ENCODE assay signal across 34 mouse cellular contexts in genomic region chr13:25310068-25310467, GRCm38 (mm10). TPM values are rescaled to one million over a fixed set of nuclear protein-coding genes. Genes with fewer than 3 reads are reported as not detected.
A peak's percentile ranks its signal among the peaks of the same experiment; 100 is the strongest.
DNase-seq lines count a peak whose midpoint lies in the region; ATAC-seq and TF ChIP-seq lines count a peak whose summit lies in the region.
"Had no signal": no experiment of that assay in that cellular context is flagged by ENCODE, and none has a peak within 500 bp of the region (broad histone marks: within the 10 kb centered on the region; RNA-seq: fewer than 3 reads in every experiment).

No protein-coding gene starts in this region.

- peak; percentile 67 for ATAC-seq in Patski
- ATAC-seq in intestine, embryonic 15.5 days: no peak
- ATAC-seq: CD4-positive, CD25-positive, alpha-beta regulatory T cell, adult 4 months; forebrain, embryonic 13.5 days; forebrain, embryonic 16.5 days; hindbrain, postnatal 0 days; inflammation-experienced regulatory T-cells, adult 6 months; intestine, postnatal 0 days had no signal

- no peak overlapping the region for H3K4me3 ChIP-seq in intestine, embryonic 15.5 days (replicated peaks)
- H3K4me3 ChIP-seq: embryonic facial prominence, embryonic 12.5 days; embryonic facial prominence, embryonic 15.5 days; erythroblast, embryonic 14.5 days; forebrain, embryonic 10.5 days; forebrain, embryonic 13.5 days; heart, adult 2 months; heart, embryonic 10.5 days; heart, embryonic 13.5 days had no signal

- CTCF ChIA-PET in Patski (lab: Charles Lee): no interaction called here

- DNase-seq in adrenal gland, adult 2 months: peak; percentile 14
- no peak for DNase-seq in adrenal gland, adult (ENCODE audit: inconsistent age in 2 of 2, low spot score in 1 of 2)
- peak; percentile 70 for DNase-seq in Patski (ENCODE audit: low read depth, low spot score)
- DNase-seq in fibroblast of lung, adult 2 months (ENCODE audit: low read depth): peak; percentile 21
- no peak for DNase-seq in lung, postnatal 25 days (ENCODE audit: low spot score)
- no peak for DNase-seq in adrenal gland, postnatal 4 days (ENCODE audit: low spot score in 2 of 2)
- DNase-seq: adrenal gland, postnatal 14 days; B cell, adult 2 months; cerebellum, adult 2 months; cerebellum, adult 9-11 months; cerebellum, postnatal 25 days; gastrocnemius, postnatal 10 days; gastrocnemius, postnatal 36 days; heart, adult 2 months; heart, postnatal 14 days; heart, postnatal 4 days had no signal

- H3K4me2 ChIP-seq in intestine, embryonic 15.5 days (replicated peaks): no peak overlapping the region
- H3K4me2 ChIP-seq: embryonic facial prominence, embryonic 12.5 days; embryonic facial prominence, embryonic 15.5 days; forebrain, embryonic 13.5 days; heart, embryonic 13.5 days; hindbrain, embryonic 14.5 days had no signal

- no peak for TF ChIP-seq CTCF in Patski (IDR thresholded peaks at IDR 0.05)

- H3K27me3 ChIP-seq in Patski: no peaks in the 10 kb centered on the region
- H3K27me3 ChIP-seq in intestine, embryonic 15.5 days (replicated peaks): no peaks in the 10 kb centered on the region
- H3K27me3 ChIP-seq: embryonic facial prominence, embryonic 12.5 days; embryonic facial prominence, embryonic 15.5 days; heart, embryonic 13.5 days had no signal

- H3K9me3 ChIP-seq in intestine, embryonic 15.5 days: no peaks in the 10 kb centered on the region
- H3K9me3 ChIP-seq: embryonic facial prominence, embryonic 12.5 days; embryonic facial prominence, embryonic 15.5 days; forebrain, embryonic 10.5 days; forebrain, embryonic 13.5 days; heart, embryonic 10.5 days; heart, embryonic 13.5 days had no signal

- H3K27ac ChIP-seq in intestine, embryonic 15.5 days: no peak overlapping the region
- H3K27ac ChIP-seq: embryonic facial prominence, embryonic 12.5 days; embryonic facial prominence, embryonic 15.5 days; forebrain, embryonic 10.5 days; forebrain, embryonic 13.5 days; heart, adult 2 months; heart, embryonic 10.5 days; heart, embryonic 13.5 days; hindbrain, embryonic 14.5 days; hindbrain, postnatal 0 days had no signal

- no peak overlapping the region for H3K9ac ChIP-seq in intestine, embryonic 15.5 days
- H3K9ac ChIP-seq: embryonic facial prominence, embryonic 12.5 days; embryonic facial prominence, embryonic 15.5 days; forebrain, embryonic 13.5 days; heart, embryonic 13.5 days; hindbrain, embryonic 14.5 days had no signal

- POLR2A ChIA-PET in Patski (lab: Charles Lee): no interaction called here

- no peaks in the 10 kb centered on the region for H3K4me1 ChIP-seq in intestine, embryonic 15.5 days (replicated peaks)
- H3K4me1 ChIP-seq: embryonic facial prominence, embryonic 12.5 days; embryonic facial prominence, embryonic 15.5 days; forebrain, embryonic 10.5 days; heart, embryonic 10.5 days; heart, embryonic 13.5 days had no signal

- no peaks in the 10 kb centered on the region for H3K36me3 ChIP-seq in intestine, embryonic 15.5 days
- H3K36me3 ChIP-seq: embryonic facial prominence, embryonic 12.5 days; embryonic facial prominence, embryonic 15.5 days; forebrain, embryonic 10.5 days; heart, embryonic 10.5 days; heart, embryonic 13.5 days had no signal

- in situ Hi-C loops in Patski (cut with MboI; ENCODE audit: low pct_unique_long_range_greater_than_20kb): no loop called here

RNA-seq across cellular contexts. Expression of gene Nrsn1, which starts 39.8 kb away (rescaled TPM):
- total RNA-seq in adrenal gland, adult 2 months (2021): 1 to 10 TPM; 3.4 to 4.6 TPM
- 0.49 and 0.57 TPM in 2 replicates for polyA plus RNA-seq in adrenal gland, adult 2 months (2012; rRNA removed)
- 0.14 TPM for polyA plus RNA-seq in Patski (2021)
- polyA plus RNA-seq in intestine, embryonic 15.5 days (2015; fragmentation: Nextera tagmentation; extraction: Ambion mirVana): 4.2 and 4.8 TPM in 2 replicates
- total RNA-seq in adrenal gland, postnatal 4 days (2021): 1 to 10 TPM; 4.8 to 8.0 TPM
- total RNA-seq: common myeloid progenitor, adult 5-6 weeks; gastrocnemius, adult 18-20 months; gastrocnemius, postnatal 36 days; granulocyte monocyte progenitor cell, adult 5-6 weeks; MEL had no signal
- polyA plus RNA-seq: CD4-positive, CD25-positive, alpha-beta regulatory T cell, adult 4 months; erythroblast, embryonic 14.5 days; inflammation-experienced regulatory T-cells, adult 6 months had no signal

Comparison
In these comparisons a context has a peak if more than half of its experiments do, and no peak if none do; other contexts are left out.
1. DNase-seq: peak in adrenal gland, adult 2 months (single experiment), Patski (single experiment) and fibroblast of lung, adult 2 months (single experiment); none in adrenal gland, adult (0 of 2), lung, postnatal 25 days (single experiment) and adrenal gland, postnatal 4 days (0 of 2).